Mouse (Mus musculus) WW6 (cell line): ENCODE measurements around the gene Rpl31.

Experiments used
- DNase-seq: peaks from one replicate; pipeline ENCODE4 v3.0.0-alpha.2; 2013; ENCODE audit warnings: low read depth, low spot score

Rpl31 gene

DNA sequence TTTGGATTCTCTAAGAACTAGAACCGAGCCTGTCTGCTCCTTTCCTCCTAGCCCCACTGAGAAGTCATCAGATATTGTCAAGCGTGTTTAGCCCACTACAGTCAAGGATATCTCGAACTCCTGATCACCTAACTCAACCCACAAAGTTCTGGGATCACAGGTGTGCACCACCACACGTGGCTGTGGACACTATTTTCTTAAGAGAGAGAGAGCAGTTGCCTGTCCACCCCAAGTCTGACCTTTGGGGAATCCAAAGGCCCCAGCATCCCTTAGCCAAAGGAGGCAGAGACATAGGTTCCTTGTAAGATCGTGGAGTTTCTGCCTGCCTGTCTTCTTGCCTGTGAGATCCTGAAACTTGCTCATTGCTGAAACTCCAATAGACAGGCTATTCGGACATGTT is 597 bp upstream of the Rpl31 start:
- no peak for DNase-seq

GRCm38 (mm10) chr1:39368267-39368841 is 712 bp downstream of the Rpl31 start:
- no peak for DNase-seq

GRCm38 (mm10) chr1:39370431-39370830 is 2.8 kb downstream of the Rpl31 start:
- DNase-seq, result no peak

DNA sequence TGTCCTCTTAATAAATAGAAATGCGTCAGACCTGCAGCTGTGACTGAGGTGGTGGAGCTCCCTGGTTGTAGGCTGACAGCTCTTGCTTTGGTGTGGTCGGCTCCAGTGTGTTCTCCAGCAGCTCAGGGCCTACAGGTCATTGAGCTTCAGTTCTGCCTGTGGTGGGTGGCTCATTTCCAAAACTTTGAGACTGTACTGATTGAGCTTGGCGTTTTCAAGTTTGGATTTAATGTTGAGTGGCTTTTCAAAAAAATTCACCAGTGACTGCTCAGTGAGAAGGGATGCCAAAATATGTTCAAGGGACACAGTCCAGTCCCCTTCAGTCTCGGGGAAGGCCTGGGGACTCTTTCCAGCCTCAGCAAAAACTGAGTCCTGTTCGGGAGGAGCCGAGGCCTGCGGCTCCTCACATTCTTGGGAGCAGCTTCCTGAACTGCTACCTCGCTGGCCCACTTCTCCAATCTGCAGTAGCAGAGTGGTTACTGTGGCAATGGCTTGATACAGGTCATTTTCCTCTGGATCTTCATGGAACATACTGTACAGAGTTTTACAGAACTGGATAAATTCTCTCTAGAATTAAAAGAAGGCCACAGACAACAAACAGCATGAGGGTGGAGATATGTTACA is 4.7 kb downstream of the Rpl31 start:
- DNase-seq, result no peak

GRCm38 (mm10) chr1:39373378-39373777 is 5.7 kb downstream of the Rpl31 start:
- no peak for DNase-seq

GRCm38 (mm10) chr1:39374231-39374809 is 6.7 kb downstream of the Rpl31 start:
- no peak for DNase-seq

DNA sequence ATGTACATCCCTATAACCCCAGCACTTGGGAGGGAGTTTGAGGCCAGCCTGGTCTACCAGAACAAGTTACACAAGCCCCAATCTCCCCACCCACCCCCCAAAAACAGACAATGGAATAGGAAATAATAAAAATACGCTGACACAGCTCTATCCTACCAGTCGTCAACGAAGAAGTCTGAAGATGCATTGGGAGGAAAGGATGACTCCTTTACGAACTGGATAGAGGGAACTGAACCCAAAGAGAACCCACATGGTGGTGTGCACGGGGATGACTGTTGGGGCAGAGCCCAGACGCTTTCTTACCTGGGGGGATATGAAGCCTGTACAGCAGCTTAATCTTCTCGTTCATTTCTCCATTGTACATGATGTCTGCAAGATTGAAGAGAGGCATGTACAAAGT is 8.5 kb downstream of the Rpl31 start:
- DNase-seq, result no peak

DNA sequence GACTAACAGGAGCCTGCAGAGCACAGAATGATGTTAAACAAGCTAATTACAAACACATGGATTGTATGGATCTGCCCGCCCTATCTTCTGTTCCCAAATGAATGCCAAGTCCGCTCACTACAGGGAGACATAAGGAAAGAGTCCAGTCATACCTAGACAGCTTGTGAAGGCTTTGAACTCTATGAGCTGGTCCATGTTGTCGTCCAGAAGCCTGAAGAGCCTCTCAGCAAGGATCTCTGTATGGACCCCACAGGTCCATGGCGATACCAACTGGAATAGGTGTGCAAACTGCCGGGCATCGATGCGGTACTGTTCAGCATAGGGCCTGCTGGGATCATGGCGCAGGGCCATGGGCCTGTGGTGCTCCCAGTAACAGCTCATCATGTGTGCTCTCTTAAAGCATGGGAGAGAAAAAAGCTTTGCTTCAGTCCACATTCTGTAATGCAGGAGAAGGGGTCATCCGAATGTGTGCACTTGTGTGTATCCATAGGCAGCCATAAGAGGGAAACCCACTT is 9.1 kb downstream of the Rpl31 start:
- DNase-seq, result no peak

DNA sequence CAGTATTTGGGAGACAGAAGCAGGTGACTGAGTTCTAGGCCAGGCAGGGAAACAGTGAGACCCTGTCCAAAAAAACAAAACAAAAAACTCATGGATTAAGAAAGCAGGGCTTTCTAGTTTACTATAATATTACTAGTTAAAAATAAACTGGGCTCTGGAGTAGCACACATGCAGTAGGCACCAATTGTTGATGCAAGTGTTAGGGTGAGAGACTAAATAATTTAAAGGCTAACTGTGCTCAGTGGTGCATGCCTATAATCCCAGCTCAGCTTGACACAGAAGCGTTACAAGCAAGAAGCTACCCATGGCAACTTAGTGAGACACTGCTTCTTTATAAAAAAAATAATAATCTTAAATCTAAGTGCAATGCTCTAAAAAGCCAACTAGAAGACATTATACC is 10.9 kb downstream of the Rpl31 start:
- DNase-seq, result no peak

- DNase-seq, result no peak
Measured at GRCm38 (mm10) chr1:39379021-39379420, 11.4 kb downstream of the Rpl31 start.

- DNase-seq, result no peak
Measured at GRCm38 (mm10) chr1:39381017-39381416, 13.4 kb downstream of the Rpl31 start.

DNA sequence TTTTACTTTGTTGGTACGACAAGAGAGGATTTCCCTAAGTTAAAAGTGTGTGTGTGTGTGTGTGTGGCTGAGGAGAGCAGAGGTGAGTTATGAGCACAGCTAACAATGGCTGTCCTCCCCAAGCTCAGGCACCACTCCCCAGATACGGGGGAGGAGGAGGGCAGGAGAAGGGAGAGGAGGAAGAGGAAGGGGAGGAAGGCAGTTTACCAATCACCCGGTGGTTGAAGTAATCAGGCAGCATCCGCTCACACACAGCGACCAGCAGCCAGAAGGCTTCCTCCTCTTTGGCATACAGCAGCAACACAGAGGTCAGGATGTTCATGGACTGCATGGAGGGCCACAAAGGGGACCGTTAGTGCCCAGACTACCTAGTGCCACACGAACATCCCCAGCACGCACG is 17.3 kb downstream of the Rpl31 start:
- DNase-seq, result no peak

GRCm38 (mm10) chr1:39386456-39386855 is 18.8 kb downstream of the Rpl31 start:
- DNase-seq, result no peak

DNA sequence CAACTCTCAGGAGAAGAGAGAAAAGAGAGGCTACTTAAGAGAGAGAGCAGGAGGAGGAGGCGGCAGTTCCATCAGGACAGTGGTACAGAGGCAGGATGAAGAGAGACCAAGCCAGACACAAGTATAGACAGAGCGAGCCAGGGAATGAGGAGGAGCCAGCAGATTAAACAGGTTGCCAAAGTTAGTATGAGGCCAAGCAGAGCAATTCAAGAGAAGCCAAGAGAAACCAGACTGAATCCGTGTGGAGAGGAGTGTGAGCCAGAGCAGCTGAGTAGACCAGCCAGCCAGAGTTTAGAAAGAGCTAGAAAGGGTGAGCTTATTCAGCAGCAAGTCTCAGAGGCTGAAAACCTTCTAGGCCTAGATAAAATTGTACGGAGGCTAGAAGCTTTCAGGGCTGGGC is 19.9 kb downstream of the Rpl31 start:
- DNase-seq, result no peak

GRCm38 (mm10) chr1:39388163-39388562 is 20.5 kb downstream of the Rpl31 start:
- DNase-seq, result no peak

- DNase-seq, result no peak
Measured at GRCm38 (mm10) chr1:39389338-39389737, 21.7 kb downstream of the Rpl31 start.

DNA sequence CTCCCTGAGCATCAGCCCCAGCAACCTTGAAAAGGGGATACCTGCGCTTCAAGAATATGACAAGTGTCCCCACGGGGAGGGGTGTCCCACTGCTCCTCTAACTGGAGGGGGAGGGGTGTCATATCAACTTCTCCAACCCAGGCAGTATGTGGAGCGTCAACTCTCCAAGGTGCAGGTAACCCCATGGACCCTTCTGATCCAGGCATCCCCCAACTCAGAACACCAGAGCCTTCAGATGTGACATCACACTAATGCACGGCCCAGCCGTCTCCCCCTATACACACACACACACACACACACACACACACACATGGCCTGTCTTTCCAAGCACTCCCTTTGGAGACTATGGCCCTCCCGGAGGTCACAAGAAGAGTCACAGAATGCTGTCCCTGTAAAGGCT is 24.0 kb downstream of the Rpl31 start:
- DNase-seq, result no peak

GRCm38 (mm10) chr1:39392189-39392588 is 24.5 kb downstream of the Rpl31 start:
- no peak for DNase-seq

- no peak for DNase-seq
Measured at GRCm38 (mm10) chr1:39393217-39393867, 25.7 kb downstream of the Rpl31 start.

- no peak for DNase-seq
Measured at GRCm38 (mm10) chr1:39394096-39394495, 26.5 kb downstream of the Rpl31 start.

DNA sequence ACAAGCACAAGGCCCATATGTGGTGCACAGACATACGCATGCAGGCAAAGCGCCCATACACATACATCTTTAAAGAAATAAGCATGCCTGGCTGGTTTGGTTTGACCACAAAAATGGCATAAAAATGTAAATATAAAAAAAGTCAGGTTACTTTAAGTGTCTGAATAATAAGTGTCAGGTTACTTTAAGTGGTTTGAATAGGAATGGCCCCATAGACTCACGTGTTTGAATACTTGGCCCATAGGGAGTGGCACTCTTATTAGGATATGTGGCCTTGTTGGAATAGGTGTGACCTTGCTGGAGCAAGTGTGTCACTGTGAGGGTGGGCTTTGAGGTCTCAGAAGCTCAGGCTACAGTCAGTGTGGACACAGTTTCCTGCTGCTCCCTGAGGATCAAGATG is 27.0 kb downstream of the Rpl31 start:
- DNase-seq, result no peak

DNA sequence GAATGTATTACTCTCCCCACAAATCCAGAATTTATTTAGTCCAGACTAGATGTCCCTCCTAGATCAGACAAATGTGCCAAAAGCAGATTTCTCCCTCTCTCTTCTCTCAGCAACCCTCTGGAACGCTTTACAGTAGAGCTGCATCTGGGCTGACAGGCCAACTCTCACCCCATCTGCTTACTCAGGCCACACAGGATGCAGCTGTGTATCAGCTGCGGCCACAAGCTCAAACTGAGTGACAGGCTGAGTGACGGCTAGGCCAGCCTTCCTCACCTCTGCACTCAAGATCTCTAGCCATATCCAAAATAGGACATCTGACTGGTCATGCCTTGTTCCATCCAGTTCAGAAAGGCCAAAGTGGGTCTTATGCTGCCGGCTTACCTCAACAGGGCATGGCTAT is 28.7 kb downstream of the Rpl31 start:
- DNase-seq, result no peak

DNA sequence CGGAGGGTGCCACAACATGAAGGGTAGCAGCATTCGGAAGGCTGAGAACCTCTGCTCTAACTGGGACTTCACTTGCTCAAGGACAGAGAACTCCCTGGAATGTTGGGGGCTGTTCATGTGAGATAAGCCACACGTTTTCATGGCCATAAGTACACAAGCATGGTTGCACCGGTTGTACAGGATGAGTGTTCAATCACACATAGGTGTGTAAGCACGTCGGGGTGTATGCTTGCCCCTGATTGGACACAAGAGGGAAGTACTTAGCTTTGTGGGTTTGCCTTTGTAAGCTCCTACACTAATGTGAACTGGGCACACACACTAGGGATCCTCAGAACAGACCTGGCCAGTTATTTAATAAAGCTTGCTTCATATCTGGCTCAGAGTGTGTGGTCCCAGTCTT is 30.6 kb downstream of the Rpl31 start:
- no peak for DNase-seq
